Mouse (Mus musculus) neural tube, embryonic 11.5 days (tissue): ENCODE data around the gene Cmbl. TPM values are rescaled to one million over a fixed set of nuclear protein-coding genes. Genes with fewer than 3 reads are reported as not detected.

Source experiments
- ATAC-seq: fragments of 200-750 bp; cut with Nextera tagmentation; 2 replicates; pipeline ENCODE4 v1.8.0; 2017; ENCODE audit warnings: moderate number of reproducible peaks, mild to moderate bottlenecking, moderate TSS enrichment, moderate library complexity; ENCODE audit not compliant: insufficient read depth, low FRiP score, low TSS enrichment
- DNase-seq: peaks from one replicate; pipeline ENCODE4 v3.0.0-alpha.2; 2015; ENCODE audit warnings: low spot score
- H3K27ac ChIP-seq: fragments of 300-500 bp; sonication (generic); 2 replicates; pipeline ENCODE4 v1.5.1; 2014; ENCODE audit warnings: low read depth, mild to moderate bottlenecking, low read length
- H3K27me3 ChIP-seq: fragments of 300-500 bp; sonication (generic); 2 replicates; pipeline ENCODE4 v1.6.1; 2014; ENCODE audit warnings: mild to moderate bottlenecking, low read length, mixed read lengths; ENCODE audit not compliant: control insufficient read depth, insufficient read depth
- H3K36me3 ChIP-seq: fragments of 300-500 bp; sonication (generic); 2 replicates; pipeline ENCODE4 v1.6.1; 2014; ENCODE audit warnings: mild to moderate bottlenecking, low read length, moderate library complexity, mixed read lengths; ENCODE audit not compliant: control insufficient read depth, insufficient read depth
- H3K4me1 ChIP-seq: fragments of 300-500 bp; sonication (generic); 2 replicates; pipeline ENCODE4 v1.6.1; 2014; ENCODE audit warnings: low read length, mixed read lengths; ENCODE audit not compliant: control insufficient read depth, insufficient read depth
- H3K4me2 ChIP-seq: fragments of 300-500 bp; sonication (generic); 2 replicates; pipeline ENCODE4 v1.6.1; 2014; ENCODE audit warnings: low read depth, mild to moderate bottlenecking, moderate library complexity
- H3K4me3 ChIP-seq: fragments of 300-500 bp; sonication (generic); 2 replicates; pipeline ENCODE4 v1.5.1; 2014; ENCODE audit warnings: low read depth, low read length
- H3K9ac ChIP-seq: fragments of 300-500 bp; sonication (generic); 2 replicates; pipeline ENCODE4 v1.6.1; 2014; ENCODE audit warnings: mild to moderate bottlenecking, low read length
- H3K9me3 ChIP-seq: fragments of 300-500 bp; sonication (generic); 2 replicates; pipeline ENCODE4 v1.6.1; 2016; ENCODE audit warnings: low read length; ENCODE audit not compliant: control insufficient read depth
- WGBS: fragments of 180-500 bp; shearing (Covaris S2); extraction: QIAGEN DNeasy Blood & Tissue Kit; methylation state at CpG from one replicate; pipeline ENCODE4 v1.1.7; 2014; 5-methylcytosine and 5-hydroxymethylcytosine counted together
- polyA plus RNA-seq: library from polyadenylated mRNA; unstranded; fragments of >200 nt; fragmentation: Nextera tagmentation; extraction: Ambion mirVana; gene quantifications from 2 replicates; pipeline ENCODE4 v1.2.1, GENCODE M21; 2014

The Cmbl gene
- polyA plus RNA-seq, 1 experiment from 2014 or later: 2.2 TPM

GRCm38 (mm10) chr15:31530659-31531445 is 34.3 kb upstream of the Cmbl start, which contains the start of gene March6:
Gene March6 (minus strand): TSS chr15:31531053.
- WGBS: under 1% methylated on average over 80 of the region's 132 CpGs
- Histone ChIP-seq H3K27me3 (no peaks in the 10 kb centered on the region), H3K9me3 (no peaks in the 10 kb centered on the region), H3K27ac (peak within 1 kb of the TSS; percentile 99), H3K4me1 (peaks cover 13% of the 10 kb centered on the region), H3K4me3 (peak within 1 kb of the TSS; percentile 91), H3K9ac (peak within 1 kb of the TSS; percentile 94), H3K4me2 (peak within 1 kb of the TSS; percentile 72), H3K36me3 (no peaks in the 10 kb centered on the region)
- peak; percentile 94 for DNase-seq
- ATAC-seq: peak; percentile 89

- peak overlapping the region; percentile 94 for H3K9ac ChIP-seq
- peak overlapping the region; percentile 99 for H3K27ac ChIP-seq
- WGBS: 25% methylated on average over 16 of the region's 16 CpGs
- peak overlapping the region; percentile 52 for H3K4me2 ChIP-seq
- no peaks in the 10 kb centered on the region for H3K9me3 ChIP-seq
- DNase-seq (no peak), ATAC-seq (no peak)
- H3K4me3 ChIP-seq: peak overlapping the region; percentile 91
- peaks cover 18% of the 10 kb centered on the region for H3K4me1 ChIP-seq
- no peaks in the 10 kb centered on the region for H3K36me3 ChIP-seq
- H3K27me3 ChIP-seq: no peaks in the 10 kb centered on the region
Observed at GRCm38 (mm10) chr15:31531446-31532330, 33.5 kb upstream of the Cmbl start.

GRCm38 (mm10) chr15:31532331-31533021 is 32.7 kb upstream of the Cmbl start:
- 94% methylated on average over 2 of the region's 2 CpGs for WGBS
- Histone ChIP-seq H3K4me1 (peaks cover 18% of the 10 kb centered on the region), H3K27ac (no peak overlapping the region), H3K9ac (no peak overlapping the region), H3K36me3 (no peaks in the 10 kb centered on the region), H3K4me3 (no peak overlapping the region), H3K27me3 (no peaks in the 10 kb centered on the region), H3K4me2 (peak overlapping the region; percentile 52; the same call in 1 of the 2 replicates), H3K9me3 (no peaks in the 10 kb centered on the region)
- DNase-seq (no peak), ATAC-seq (no peak)

- Histone ChIP-seq H3K36me3 (no peaks in the 10 kb centered on the region), H3K27me3 (no peaks in the 10 kb centered on the region), H3K27ac (no peak overlapping the region), H3K9ac (no peak overlapping the region), H3K9me3 (no peaks in the 10 kb centered on the region), H3K4me1 (peaks cover 18% of the 10 kb centered on the region), H3K4me2 (no peak overlapping the region), H3K4me3 (no peak overlapping the region)
- DNase-seq (no peak), ATAC-seq (no peak)
- 84% methylated on average over 2 of the region's 2 CpGs for WGBS
Observed at GRCm38 (mm10) chr15:31533529-31533928, 31.7 kb upstream of the Cmbl start.

GRCm38 (mm10) chr15:31534421-31535258 is 30.5 kb upstream of the Cmbl start:
- H3K27me3 ChIP-seq: no peaks in the 10 kb centered on the region
- no peak overlapping the region for H3K9ac ChIP-seq
- no peaks in the 10 kb centered on the region for H3K36me3 ChIP-seq
- WGBS: 80% methylated on average over 7 of the region's 7 CpGs
- H3K4me3 ChIP-seq: no peak overlapping the region
- no peak overlapping the region for H3K27ac ChIP-seq
- peaks cover 11% of the 10 kb centered on the region for H3K4me1 ChIP-seq
- H3K4me2 ChIP-seq: no peak overlapping the region
- ATAC-seq (no peak), DNase-seq (no peak)
- no peaks in the 10 kb centered on the region for H3K9me3 ChIP-seq

- no peak overlapping the region for H3K9ac ChIP-seq
- peaks cover 13% of the 10 kb centered on the region for H3K4me1 ChIP-seq
- no peak overlapping the region for H3K4me3 ChIP-seq
- peak overlapping the region; percentile 20; the same call in 1 of the 2 replicates for H3K4me2 ChIP-seq
- no peaks in the 10 kb centered on the region for H3K9me3 ChIP-seq
- DNase-seq (no peak), ATAC-seq (no peak)
- 18% methylated on average over 8 of the region's 8 CpGs for WGBS
- H3K27ac ChIP-seq: 0 out of 2 replicates have a peak overlapping the region, but pooled peaks have one; percentile 44
- H3K27me3 ChIP-seq: no peaks in the 10 kb centered on the region
- H3K36me3 ChIP-seq: no peaks in the 10 kb centered on the region
Observed at GRCm38 (mm10) chr15:31535259-31535855, 29.8 kb upstream of the Cmbl start.

GRCm38 (mm10) chr15:31536051-31536737 is 29.0 kb upstream of the Cmbl start:
- no peak overlapping the region for H3K9ac ChIP-seq
- no peaks in the 10 kb centered on the region for H3K9me3 ChIP-seq
- H3K27me3 ChIP-seq: no peaks in the 10 kb centered on the region
- 0 out of 2 replicates have a peak overlapping the region, but pooled peaks have one; percentile 13 for H3K4me2 ChIP-seq
- 9% methylated on average over 7 of the region's 7 CpGs for WGBS
- ATAC-seq: peak; percentile 91
- peak overlapping the region; percentile 9; the same call in 1 of the 2 replicates for H3K27ac ChIP-seq
- H3K4me1 ChIP-seq: peaks cover 14% of the 10 kb centered on the region
- DNase-seq: peak; percentile 81
- H3K36me3 ChIP-seq: no peaks in the 10 kb centered on the region
- H3K4me3 ChIP-seq: no peak overlapping the region
